Mouse (Mus musculus) heart, embryonic 16.5 days (tissue): ENCODE measurements around the gene Olfr56. TPM values are rescaled to one million over a fixed set of nuclear protein-coding genes. Genes with fewer than 3 reads are reported as not detected.
"Not testable (repeated sequence)": the region's sequence is repeated elsewhere in the genome, so short reads cannot be mapped to it uniquely, and the experiment has no call there.

ENCODE experiments used
- ATAC-seq: fragments of 200-750 bp; cut with Nextera tagmentation; replicated peaks from 2 replicates; pipeline ENCODE4 v1.8.0; 2017; ENCODE audit warnings: moderate number of reproducible peaks; ENCODE audit not compliant: insufficient read depth, low FRiP score; ENCODE audit errors: extremely low read depth
- H3K27ac ChIP-seq: fragments of 300-500 bp; sonication (generic); 2 replicates; pipeline ENCODE4 v1.5.1; 2014; ENCODE audit warnings: mild to moderate bottlenecking, low read length, control low read depth, moderate library complexity
- H3K27me3 ChIP-seq: fragments of 300-500 bp; sonication (generic); 2 replicates; pipeline ENCODE4 v1.6.1; 2014; ENCODE audit warnings: low read length, mixed read lengths; ENCODE audit not compliant: control insufficient read depth, insufficient read depth
- H3K36me3 ChIP-seq: fragments of 300-500 bp; sonication (generic); 2 replicates; pipeline ENCODE4 v1.6.1; 2014; ENCODE audit not compliant: control insufficient read depth, insufficient read depth
- H3K4me1 ChIP-seq: fragments of 300-500 bp; sonication (generic); 2 replicates; pipeline ENCODE4 v1.6.1; 2014; ENCODE audit warnings: low read length, mixed read lengths; ENCODE audit not compliant: control insufficient read depth, insufficient read depth
- H3K4me2 ChIP-seq: fragments of 300-500 bp; sonication (generic); 2 replicates; pipeline ENCODE4 v1.6.1; 2014; ENCODE audit warnings: low read depth, mild to moderate bottlenecking, control low read depth, low read length
- H3K4me3 ChIP-seq: fragments of 300-500 bp; sonication (generic); 2 replicates; pipeline ENCODE4 v1.5.1; 2014; ENCODE audit warnings: mild to moderate bottlenecking, control low read depth, low read length
- H3K9ac ChIP-seq: fragments of 300-500 bp; sonication (generic); 2 replicates; pipeline ENCODE4 v1.6.1; 2014; ENCODE audit warnings: low read length, control low read depth
- H3K9me3 ChIP-seq: fragments of 300-500 bp; sonication (generic); replicated peaks from 2 replicates; pipeline ENCODE4 v1.6.1; 2016; ENCODE audit warnings: low read length; ENCODE audit not compliant: control insufficient read depth
- WGBS: fragments of 180-500 bp; shearing (Covaris S2); extraction: QIAGEN DNeasy Blood & Tissue Kit; methylation state at CpG from one replicate; pipeline ENCODE4 v1.1.7; 2014; 5-methylcytosine and 5-hydroxymethylcytosine counted together
- polyA plus RNA-seq: library from polyadenylated mRNA; unstranded; fragments of >200 nt; fragmentation: Nextera tagmentation; extraction: Ambion mirVana; gene quantifications from 2 replicates; pipeline ENCODE4 v1.2.1, GENCODE M21; 2015

Gene Olfr56
- polyA plus RNA-seq, 1 experiment from 2014 or later: 0.07 TPM

DNA sequence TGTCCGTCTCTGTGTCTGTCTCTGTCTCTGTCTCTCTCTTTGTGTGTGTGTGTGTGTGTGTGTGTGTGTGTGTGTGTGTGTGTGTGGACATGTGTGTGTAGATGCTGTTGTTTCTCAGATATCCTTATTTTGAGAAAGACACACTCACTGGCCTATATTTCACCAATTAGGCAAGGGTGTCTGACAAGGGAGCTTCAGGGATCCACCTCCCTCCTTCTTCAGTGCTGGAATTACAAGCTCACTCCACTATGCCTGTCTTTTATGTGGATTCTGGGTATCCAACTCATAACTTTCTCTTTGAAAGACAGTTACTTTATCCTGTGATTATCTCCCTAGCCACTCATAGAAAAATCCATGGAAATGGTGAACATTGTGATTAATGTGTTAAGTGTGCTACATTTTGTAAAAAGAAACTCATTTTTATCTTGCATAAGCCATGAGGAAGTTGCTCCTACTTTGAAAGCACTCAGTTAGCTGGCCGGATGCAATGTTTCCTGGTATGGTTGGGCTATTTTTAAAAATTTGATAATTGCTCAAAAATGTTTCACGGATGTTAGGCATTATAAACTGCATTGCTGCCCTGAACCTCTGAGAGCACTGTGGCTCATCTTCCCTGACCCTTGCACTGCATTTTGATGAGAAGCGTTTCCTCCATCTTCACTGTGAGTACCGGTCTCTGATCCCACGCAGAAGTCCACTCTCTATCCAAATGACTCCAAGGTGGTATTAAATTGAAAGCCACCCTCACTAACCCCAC lies 97.5 kb downstream of the Olfr56 start, which contains the start of gene Ifi47:
Gene Ifi47, plus strand, starts transcription at position 587 of the 757 bp plus-strand sequence.
- not testable (repeated sequence) for H3K4me3 ChIP-seq, H3K4me2 ChIP-seq, H3K9ac ChIP-seq, H3K27me3 ChIP-seq, H3K4me1 ChIP-seq, H3K9me3 ChIP-seq, H3K36me3 ChIP-seq
- peak within 1 kb of the TSS; percentile 78 for H3K27ac ChIP-seq
- 46% methylated on average over 6 of the region's 6 CpGs for WGBS
- peak; percentile 45 for ATAC-seq

DNA sequence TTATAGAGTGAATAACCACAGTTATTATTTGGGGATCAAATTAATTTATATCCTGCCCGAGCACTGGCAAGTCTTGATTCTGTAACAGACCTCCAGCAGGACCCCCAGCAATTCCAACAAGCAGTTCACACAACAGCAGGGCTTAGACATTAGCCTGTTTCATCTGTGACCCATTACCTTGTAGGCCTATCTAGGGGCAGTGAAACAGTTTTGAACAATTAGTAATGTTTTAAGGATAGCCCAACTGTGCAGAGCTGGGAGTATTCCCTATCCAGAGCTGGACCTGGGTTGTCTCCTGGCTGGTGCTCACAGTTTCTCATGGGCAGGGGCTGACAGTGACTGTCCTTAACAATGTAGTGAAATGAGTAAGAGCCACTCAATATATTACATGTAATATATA lies 98.3 kb downstream of the Olfr56 start:
- no peaks in the 10 kb centered on the region for H3K9me3 ChIP-seq
- H3K4me3 ChIP-seq: no peak overlapping the region
- H3K4me2 ChIP-seq: no peak overlapping the region
- peak overlapping the region; percentile 78 for H3K27ac ChIP-seq
- ATAC-seq: no peak
- H3K9ac ChIP-seq: no peak overlapping the region
- no peaks in the 10 kb centered on the region for H3K27me3 ChIP-seq
- WGBS: 82% methylated on average over 1 of the region's 1 CpGs
- H3K36me3 ChIP-seq: no peaks in the 10 kb centered on the region
- H3K4me1 ChIP-seq: no peaks in the 10 kb centered on the region

DNA sequence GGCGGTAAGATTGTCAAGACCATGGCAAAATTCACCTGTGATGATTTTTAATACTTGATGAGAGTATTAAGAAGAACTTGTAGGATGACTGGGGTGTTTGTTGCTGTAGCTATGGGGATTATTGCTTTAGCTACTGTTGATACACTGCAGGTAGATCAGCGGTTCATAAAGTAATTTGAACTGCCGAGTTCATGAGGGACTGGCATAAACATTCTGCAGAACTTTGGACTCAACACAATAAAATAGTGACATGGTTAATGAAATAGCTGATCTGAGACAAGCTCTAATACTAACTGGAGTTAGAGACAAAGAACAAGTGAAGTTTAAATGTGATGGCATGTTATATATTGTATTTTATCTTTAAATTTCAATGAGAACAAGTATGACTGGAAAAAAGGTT lies 100.0 kb downstream of the Olfr56 start:
- no peaks in the 10 kb centered on the region for H3K27me3 ChIP-seq
- H3K36me3 ChIP-seq: no peaks in the 10 kb centered on the region
- H3K4me1 ChIP-seq: no peaks in the 10 kb centered on the region
- H3K27ac ChIP-seq: no peak overlapping the region
- no peaks in the 10 kb centered on the region for H3K9me3 ChIP-seq
- no peak overlapping the region for H3K4me3 ChIP-seq
- ATAC-seq: no peak
- WGBS: 88% methylated on average over 3 of the region's 3 CpGs
- H3K9ac ChIP-seq: no peak overlapping the region
- no peak overlapping the region for H3K4me2 ChIP-seq

DNA sequence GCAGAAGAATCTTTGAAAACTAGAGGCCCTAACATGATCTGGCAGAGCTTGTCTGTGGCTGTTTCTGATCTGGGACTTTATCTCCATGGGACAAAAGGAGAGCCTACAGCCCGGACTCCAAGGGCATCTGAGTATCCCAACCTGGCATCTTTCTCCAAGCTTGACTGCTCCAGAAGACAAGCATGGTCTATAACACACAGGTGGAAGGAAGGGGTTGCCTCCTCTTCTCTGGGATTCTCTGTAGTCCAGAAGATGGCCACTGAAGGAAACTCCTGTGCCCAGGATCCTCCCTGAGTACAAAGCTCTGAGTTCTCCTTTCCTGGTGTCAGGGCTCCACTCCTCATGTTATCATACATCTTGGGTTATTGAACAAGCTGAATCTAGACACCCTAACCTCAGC lies 101.9 kb downstream of the Olfr56 start:
- no peaks in the 10 kb centered on the region for H3K9me3 ChIP-seq
- no peak overlapping the region for H3K27ac ChIP-seq
- no peak overlapping the region for H3K4me3 ChIP-seq
- H3K27me3 ChIP-seq: no peaks in the 10 kb centered on the region
- WGBS: 37% methylated on average over 1 of the region's 1 CpGs
- no peaks in the 10 kb centered on the region for H3K36me3 ChIP-seq
- H3K4me1 ChIP-seq: no peaks in the 10 kb centered on the region
- H3K4me2 ChIP-seq: no peak overlapping the region
- no peak for ATAC-seq
- H3K9ac ChIP-seq: no peak overlapping the region

DNA sequence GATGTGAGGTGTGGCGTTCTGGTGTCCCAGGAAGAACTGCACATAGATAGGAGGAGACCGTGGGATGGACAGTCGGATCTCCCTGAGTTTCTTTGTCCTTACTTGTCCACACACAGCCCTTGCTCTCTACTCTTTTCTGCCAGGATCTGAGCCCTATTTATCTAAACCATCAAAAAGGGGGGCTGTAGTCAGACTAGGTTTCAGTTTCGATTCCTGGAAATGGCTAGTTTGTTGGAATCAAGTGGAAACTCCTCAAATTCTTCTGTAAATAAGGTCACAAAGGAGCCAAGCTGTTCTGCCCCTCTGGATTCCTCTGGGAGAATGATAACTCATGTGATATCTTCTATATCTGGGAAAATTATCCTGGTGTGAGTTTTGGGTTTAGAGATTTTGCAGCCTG lies 102.7 kb downstream of the Olfr56 start:
- no peaks in the 10 kb centered on the region for H3K36me3 ChIP-seq
- no peaks in the 10 kb centered on the region for H3K27me3 ChIP-seq
- H3K4me3 ChIP-seq: no peak overlapping the region
- no peaks in the 10 kb centered on the region for H3K9me3 ChIP-seq
- no peak overlapping the region for H3K27ac ChIP-seq
- no peak overlapping the region for H3K9ac ChIP-seq
- H3K4me2 ChIP-seq: no peak overlapping the region
- ATAC-seq: no peak
- WGBS: 61% methylated on average over 4 of the region's 4 CpGs
- no peaks in the 10 kb centered on the region for H3K4me1 ChIP-seq

DNA sequence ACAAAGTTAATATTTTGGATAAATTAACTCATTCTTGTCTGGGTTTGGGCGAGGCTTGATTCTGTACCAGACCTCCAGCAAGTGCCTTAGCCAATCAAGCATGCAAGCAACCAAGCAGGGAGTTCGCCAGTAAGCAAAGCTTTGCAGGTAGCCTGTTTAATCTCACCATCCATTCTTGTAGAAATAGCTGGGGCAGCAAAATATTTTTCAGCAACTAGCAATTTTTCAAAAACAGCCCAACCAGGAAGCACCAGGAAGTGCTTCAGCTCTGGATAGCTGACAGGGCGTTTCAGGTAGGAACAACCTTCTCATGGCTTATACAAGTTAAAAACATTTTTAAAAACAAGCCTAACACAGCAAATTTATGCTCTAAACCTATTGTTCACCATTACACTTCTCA lies 103.2 kb downstream of the Olfr56 start:
- Histone ChIP-seq H3K4me2 (no peak overlapping the region), H3K27ac (no peak overlapping the region), H3K4me3 (no peak overlapping the region), H3K27me3 (no peaks in the 10 kb centered on the region), H3K9ac (no peak overlapping the region), H3K9me3 (no peaks in the 10 kb centered on the region), H3K4me1 (no peaks in the 10 kb centered on the region), H3K36me3 (no peaks in the 10 kb centered on the region)
- 75% methylated on average over 3 of the region's 3 CpGs for WGBS
- no peak for ATAC-seq

DNA sequence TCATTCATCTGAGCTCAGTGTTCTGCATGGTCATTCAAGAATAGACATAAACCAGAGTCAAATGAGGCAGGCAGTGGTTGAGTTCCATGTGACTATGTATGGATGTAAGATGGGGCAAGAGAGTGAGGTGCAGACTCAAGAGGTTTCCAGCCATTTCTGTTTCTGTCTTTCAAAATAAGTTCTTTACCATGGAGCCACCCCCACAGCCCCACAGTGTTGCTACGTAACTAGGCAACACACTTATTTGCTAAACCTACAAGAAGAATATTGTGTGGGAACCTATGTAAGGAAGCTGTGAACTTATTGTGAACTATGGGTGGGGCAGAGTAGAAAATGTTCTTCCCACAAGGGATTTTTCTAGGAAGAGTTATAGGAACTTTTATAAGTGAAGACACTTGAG lies 104.5 kb downstream of the Olfr56 start:
- H3K27me3 ChIP-seq: no peaks in the 10 kb centered on the region
- ATAC-seq: no peak
- WGBS: 82% methylated on average over 1 of the region's 1 CpGs
- H3K9me3 ChIP-seq: no peaks in the 10 kb centered on the region
- H3K4me3 ChIP-seq: no peak overlapping the region
- H3K9ac ChIP-seq: no peak overlapping the region
- no peak overlapping the region for H3K4me2 ChIP-seq
- no peak overlapping the region for H3K27ac ChIP-seq
- H3K4me1 ChIP-seq: no peaks in the 10 kb centered on the region
- no peaks in the 10 kb centered on the region for H3K36me3 ChIP-seq

DNA sequence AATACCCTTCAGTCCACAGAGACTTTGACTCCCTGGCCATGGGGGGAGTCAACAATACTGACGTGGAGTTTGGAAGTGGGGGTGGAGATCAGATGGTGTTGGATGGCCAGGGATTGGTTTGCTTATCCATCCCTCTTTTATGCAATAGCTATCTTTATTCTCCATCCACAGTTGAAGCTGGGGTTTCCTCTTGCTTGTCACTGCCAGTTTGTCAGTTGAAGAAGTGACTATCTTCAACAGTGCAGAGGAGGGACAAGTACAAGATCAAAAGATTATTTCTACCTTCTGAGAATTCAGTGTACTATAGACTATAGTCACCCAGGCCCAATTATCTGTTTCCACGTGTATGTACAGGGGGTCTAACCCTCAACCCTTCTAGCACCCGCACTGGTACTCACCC lies 105.1 kb downstream of the Olfr56 start:
- whole genome bisulfite sequencing: 67% methylated on average over 3 of the region's 3 CpGs
- no peak overlapping the region for H3K4me3 ChIP-seq
- H3K4me2 ChIP-seq: no peak overlapping the region
- no peak overlapping the region for H3K9ac ChIP-seq
- ATAC-seq: no peak
- no peaks in the 10 kb centered on the region for H3K27me3 ChIP-seq
- H3K36me3 ChIP-seq: no peaks in the 10 kb centered on the region
- no peak overlapping the region for H3K27ac ChIP-seq
- H3K4me1 ChIP-seq: peaks cover 2% of the 10 kb centered on the region; the same call in 1 of the 2 replicates
- no peaks in the 10 kb centered on the region for H3K9me3 ChIP-seq

DNA sequence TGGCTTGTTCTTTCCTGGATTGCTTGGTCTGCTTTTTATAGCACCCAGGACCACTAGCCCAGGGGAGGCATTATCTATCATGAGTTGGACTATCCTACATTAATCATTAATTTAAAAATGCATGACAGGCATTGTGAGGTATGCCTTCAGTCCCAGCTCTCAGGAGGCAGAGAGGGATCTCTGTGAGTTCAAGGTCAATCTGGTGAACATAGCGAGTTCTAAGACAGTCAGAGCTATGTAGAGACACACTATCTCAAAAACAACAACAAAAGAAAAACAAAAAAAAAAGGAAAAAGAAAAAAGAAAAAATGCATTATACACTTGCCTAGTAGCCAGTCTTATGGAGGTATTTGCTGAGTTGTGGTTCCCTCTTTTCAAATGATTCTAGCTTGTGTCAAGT lies 105.7 kb downstream of the Olfr56 start:
- no peak overlapping the region for H3K4me3 ChIP-seq
- H3K9ac ChIP-seq: no peak overlapping the region
- no peaks in the 10 kb centered on the region for H3K27me3 ChIP-seq
- peaks cover 2% of the 10 kb centered on the region; the same call in 1 of the 2 replicates for H3K4me1 ChIP-seq
- H3K27ac ChIP-seq: no peak overlapping the region
- WGBS: 47% methylated on average over 1 of the region's 1 CpGs
- H3K9me3 ChIP-seq: no peaks in the 10 kb centered on the region
- ATAC-seq: no peak
- no peak overlapping the region for H3K4me2 ChIP-seq
- no peaks in the 10 kb centered on the region for H3K36me3 ChIP-seq
